Mouse (Mus musculus) forebrain, embryonic 11.5 days (tissue): ENCODE results near the gene Synm. TPM values are rescaled to one million over a fixed set of nuclear protein-coding genes. Genes with fewer than 3 reads are reported as not detected.

Experiments used
- ATAC-seq: fragments of 200-750 bp; cut with Nextera tagmentation; replicated peaks from 2 replicates; pipeline ENCODE4 v1.8.0; 2017; ENCODE audit warnings: moderate TSS enrichment; ENCODE audit not compliant: low FRiP score
- DNase-seq: peaks from one replicate; pipeline ENCODE4 v3.0.0-alpha.2; 2017; ENCODE audit warnings: low spot score
- H3K27ac ChIP-seq: fragments of 300-500 bp; sonication (generic); 2 replicates; pipeline ENCODE4 v1.5.1; 2014; ENCODE audit warnings: low read depth, low read length
- H3K27me3 ChIP-seq: fragments of 300-500 bp; sonication (generic); 2 replicates; pipeline ENCODE4 v1.6.1; 2014; ENCODE audit warnings: mild to moderate bottlenecking, low read length, mixed read lengths; ENCODE audit not compliant: control insufficient read depth, insufficient read depth
- H3K36me3 ChIP-seq: fragments of 300-500 bp; sonication (generic); 2 replicates; pipeline ENCODE4 v1.6.1; 2014; ENCODE audit warnings: mild to moderate bottlenecking, low read length, moderate library complexity, mixed read lengths; ENCODE audit not compliant: control insufficient read depth, insufficient read depth
- H3K4me1 ChIP-seq: fragments of 300-500 bp; sonication (generic); replicated peaks from 2 replicates; pipeline ENCODE4 v1.6.1; 2014; ENCODE audit warnings: low read length, mixed read lengths; ENCODE audit not compliant: control insufficient read depth, insufficient read depth
- H3K4me2 ChIP-seq: fragments of 300-500 bp; sonication (generic); 2 replicates; pipeline ENCODE4 v1.6.1; 2014; ENCODE audit warnings: low read depth, mild to moderate bottlenecking, low read length, moderate library complexity, mixed read lengths; ENCODE audit not compliant: severe bottlenecking
- H3K4me3 ChIP-seq: fragments of 300-500 bp; sonication (generic); 2 replicates; pipeline ENCODE4 v1.5.1; 2014; ENCODE audit warnings: low read depth, low read length
- H3K9ac ChIP-seq: fragments of 300-500 bp; sonication (generic); 2 replicates; pipeline ENCODE4 v1.6.1; 2014; ENCODE audit warnings: low read length
- H3K9me3 ChIP-seq: fragments of 300-500 bp; sonication (generic); 2 replicates; pipeline ENCODE4 v1.6.1; 2016; ENCODE audit warnings: low read length, mixed read lengths; ENCODE audit not compliant: control insufficient read depth
- WGBS: fragments of 180-500 bp; shearing (Covaris S2); extraction: QIAGEN DNeasy Blood & Tissue Kit; methylation state at CpG from one replicate; pipeline ENCODE4 v1.1.7; 2014; 5-methylcytosine and 5-hydroxymethylcytosine counted together
- polyA plus RNA-seq: library from polyadenylated mRNA; unstranded; fragments of >200 nt; fragmentation: Nextera tagmentation; extraction: Ambion mirVana; gene quantifications from 2 replicates; pipeline ENCODE4 v1.2.1, GENCODE M21; 2014

Synm gene
- polyA plus RNA-seq, 1 experiment from 2014 or later: 1.3 TPM

- no peak overlapping the region for H3K9ac ChIP-seq
- H3K4me1 ChIP-seq: 0 out of 2 replicates have a peak, but pooled peaks cover 4% of the 10 kb centered on the region
- ATAC-seq (no peak), DNase-seq (no peak)
- WGBS: 86% methylated on average over 8 of the region's 8 CpGs
- H3K27ac ChIP-seq: no peak overlapping the region
- H3K4me3 ChIP-seq: no peak overlapping the region
- no peaks in the 10 kb centered on the region for H3K36me3 ChIP-seq
- H3K9me3 ChIP-seq: no peaks in the 10 kb centered on the region
- no peak overlapping the region for H3K4me2 ChIP-seq
- no peaks in the 10 kb centered on the region for H3K27me3 ChIP-seq
These were observed 40.7 kb downstream of the Synm start for GRCm38 (mm10) chr7:67718804-67719203.

DNA sequence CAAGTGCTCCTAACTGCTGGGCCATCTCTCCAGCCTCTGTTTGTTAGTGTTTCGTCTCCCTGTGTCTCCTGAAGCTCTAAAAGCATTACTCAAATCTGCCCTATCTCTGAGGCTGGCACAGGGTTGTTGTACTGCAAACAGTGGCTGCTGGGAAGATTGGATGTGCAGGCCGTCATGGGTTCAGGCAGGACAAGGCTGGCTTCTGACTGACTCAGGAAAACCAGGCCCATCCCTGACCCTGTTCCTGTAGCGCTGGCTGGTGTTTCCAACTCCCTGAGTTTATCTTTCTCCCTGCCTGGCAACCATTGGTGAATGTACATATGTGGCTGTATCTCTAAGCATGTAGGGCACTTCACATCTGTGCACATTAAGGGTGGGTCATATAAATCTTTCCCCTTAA lies 42.0 kb downstream of the Synm start:
- Histone ChIP-seq H3K27me3 (no peaks in the 10 kb centered on the region), H3K9me3 (no peaks in the 10 kb centered on the region), H3K27ac (no peak overlapping the region), H3K4me1 (0 out of 2 replicates have a peak, but pooled peaks cover 4% of the 10 kb centered on the region), H3K4me2 (no peak overlapping the region), H3K9ac (no peak overlapping the region), H3K36me3 (0 out of 2 replicates have a peak, but pooled peaks cover 3% of the 10 kb centered on the region), H3K4me3 (no peak overlapping the region)
- DNase-seq: no peak
- ATAC-seq: no peak
- 88% methylated on average over 3 of the region's 3 CpGs for WGBS

GRCm38 (mm10) chr7:67716925-67717324 lies 42.6 kb downstream of the Synm start:
- no peak overlapping the region for H3K4me3 ChIP-seq
- 86% methylated on average over 10 of the region's 10 CpGs for WGBS
- H3K27ac ChIP-seq: no peak overlapping the region
- 0 out of 2 replicates have a peak, but pooled peaks cover 4% of the 10 kb centered on the region for H3K4me1 ChIP-seq
- no peaks in the 10 kb centered on the region for H3K27me3 ChIP-seq
- ATAC-seq (no peak), DNase-seq (no peak)
- H3K9ac ChIP-seq: no peak overlapping the region
- no peak overlapping the region for H3K4me2 ChIP-seq
- no peaks in the 10 kb centered on the region for H3K9me3 ChIP-seq
- H3K36me3 ChIP-seq: peaks cover 4% of the 10 kb centered on the region; the same call in 1 of the 2 replicates

DNA sequence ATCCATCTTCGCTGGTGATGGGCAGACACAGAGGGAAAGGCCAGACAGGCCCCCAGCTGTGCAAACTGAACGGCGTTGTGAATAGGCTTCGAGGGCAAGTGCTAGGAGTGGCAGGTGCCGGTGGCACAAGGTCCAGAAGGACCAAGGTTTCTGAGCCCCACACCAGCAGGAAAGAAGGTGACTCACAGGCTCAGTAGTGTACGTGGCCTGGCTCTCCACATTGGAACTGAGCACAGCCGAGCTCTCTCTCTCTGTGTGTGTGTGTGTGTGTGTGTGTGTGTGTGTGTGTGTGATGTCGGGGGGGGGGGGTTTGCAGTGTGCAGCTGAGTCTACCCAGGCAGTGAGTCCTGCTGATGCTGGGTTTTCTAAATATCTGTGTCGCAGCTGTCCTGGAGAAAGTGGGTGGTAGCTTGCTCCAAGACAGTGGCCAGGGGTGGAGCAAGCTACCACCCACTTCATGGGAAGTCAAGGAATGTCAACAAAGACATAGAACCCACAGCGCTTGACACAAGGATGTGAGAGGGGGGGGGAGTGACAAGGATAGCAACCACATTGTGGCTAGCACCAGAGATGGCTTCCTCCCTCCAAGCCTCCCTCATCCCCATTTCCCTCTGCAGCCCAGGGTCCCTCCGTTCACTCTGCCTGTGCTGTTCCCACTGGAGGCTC lies 43.2 kb downstream of the Synm start:
- peaks cover 4% of the 10 kb centered on the region; the same call in 1 of the 2 replicates for H3K36me3 ChIP-seq
- no peaks in the 10 kb centered on the region for H3K27me3 ChIP-seq
- no peaks in the 10 kb centered on the region for H3K9me3 ChIP-seq
- ATAC-seq (no peak), DNase-seq (no peak)
- H3K4me2 ChIP-seq: no peak overlapping the region
- 81% methylated on average over 11 of the region's 11 CpGs for WGBS
- H3K27ac ChIP-seq: no peak overlapping the region
- no peak overlapping the region for H3K4me3 ChIP-seq
- H3K4me1 ChIP-seq: 0 out of 2 replicates have a peak, but pooled peaks cover 4% of the 10 kb centered on the region
- no peak overlapping the region for H3K9ac ChIP-seq

GRCm38 (mm10) chr7:67715176-67715575 lies 44.4 kb downstream of the Synm start:
- H3K36me3 ChIP-seq: peaks cover 4% of the 10 kb centered on the region; the same call in 1 of the 2 replicates
- 0 out of 2 replicates have a peak, but pooled peaks cover 4% of the 10 kb centered on the region for H3K4me1 ChIP-seq
- no peak overlapping the region for H3K4me3 ChIP-seq
- no peaks in the 10 kb centered on the region for H3K27me3 ChIP-seq
- DNase-seq: no peak
- H3K9ac ChIP-seq: no peak overlapping the region
- H3K4me2 ChIP-seq: no peak overlapping the region
- ATAC-seq: no peak
- WGBS: 81% methylated on average over 7 of the region's 7 CpGs
- no peak overlapping the region for H3K27ac ChIP-seq
- H3K9me3 ChIP-seq: no peaks in the 10 kb centered on the region

- peak; percentile 75 for DNase-seq
- Histone ChIP-seq H3K36me3 (peaks cover 4% of the 10 kb centered on the region; the same call in 1 of the 2 replicates), H3K4me3 (no peak overlapping the region), H3K9me3 (no peaks in the 10 kb centered on the region), H3K27ac (peak overlapping the region; percentile 58; the same call in 1 of the 2 replicates), H3K27me3 (no peaks in the 10 kb centered on the region), H3K4me2 (no peak overlapping the region), H3K4me1 (0 out of 2 replicates have a peak, but pooled peaks cover 2% of the 10 kb centered on the region), H3K9ac (no peak overlapping the region)
- WGBS: 59% methylated on average over 19 of the region's 19 CpGs
- ATAC-seq: no peak
These were observed 45.6 kb downstream of the Synm start for GRCm38 (mm10) chr7:67713820-67714510.

- 0 out of 2 replicates have a peak, but pooled peaks cover 2% of the 10 kb centered on the region for H3K4me1 ChIP-seq
- no peak overlapping the region for H3K4me2 ChIP-seq
- DNase-seq (no peak), ATAC-seq (no peak)
- no peaks in the 10 kb centered on the region for H3K9me3 ChIP-seq
- no peak overlapping the region for H3K4me3 ChIP-seq
- H3K27me3 ChIP-seq: no peaks in the 10 kb centered on the region
- peaks cover 4% of the 10 kb centered on the region; the same call in 1 of the 2 replicates for H3K36me3 ChIP-seq
- H3K27ac ChIP-seq: no peak overlapping the region
- WGBS: 92% methylated on average over 7 of the region's 7 CpGs
- no peak overlapping the region for H3K9ac ChIP-seq
These were observed 49.3 kb downstream of the Synm start for GRCm38 (mm10) chr7:67710216-67710615.

DNA sequence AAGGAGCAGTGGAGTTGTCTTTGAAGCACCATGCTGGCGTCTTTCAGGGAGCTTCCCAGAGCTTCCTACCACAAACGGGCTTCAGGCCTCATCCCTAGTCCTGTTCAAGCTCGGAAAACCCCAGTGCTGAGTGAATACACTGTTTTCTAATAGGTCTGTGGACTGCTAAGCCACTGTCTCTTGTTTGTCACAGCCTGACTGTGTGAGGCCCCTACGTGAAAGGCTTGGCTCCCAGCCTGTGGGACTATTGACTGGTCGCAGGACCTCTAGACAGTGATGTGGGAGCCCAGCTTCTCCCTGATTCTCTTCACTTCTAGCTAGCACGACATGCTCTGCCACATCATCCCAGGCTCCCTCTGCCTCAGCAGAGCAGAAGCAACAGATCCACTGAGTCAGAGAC lies 51.4 kb downstream of the Synm start:
- Histone ChIP-seq H3K36me3 (peaks cover 4% of the 10 kb centered on the region; the same call in 1 of the 2 replicates), H3K4me1 (no peaks in the 10 kb centered on the region), H3K27ac (no peak overlapping the region), H3K4me2 (no peak overlapping the region), H3K9me3 (no peaks in the 10 kb centered on the region), H3K4me3 (no peak overlapping the region), H3K27me3 (no peaks in the 10 kb centered on the region), H3K9ac (no peak overlapping the region)
- ATAC-seq (no peak), DNase-seq (no peak)
- 86% methylated on average over 6 of the region's 6 CpGs for WGBS
